Mouse (Mus musculus) testis, adult 2 months (tissue): ENCODE measurements at regions not wholly inside any gene's neighbourhood (a gene's known extent, or its start where the extent isn't known, plus 50 kb on each side); places are given as distances from the start of the nearest gene placed in this dataset.

Experiments used
- H3K27ac ChIP-seq: fragments of 200-500 bp; 2 replicates; pipeline ENCODE4 v1.5.1; 2012; ENCODE audit warnings: low read depth, low read length; ENCODE audit not compliant: control insufficient read depth, insufficient read depth
- H3K27me3 ChIP-seq: fragments of 200-500 bp; 2 replicates; pipeline ENCODE4 v1.6.1; 2012; ENCODE audit warnings: mild to moderate bottlenecking, low read length, moderate library complexity; ENCODE audit not compliant: control insufficient read depth, insufficient read depth
- H3K36me3 ChIP-seq: fragments of 200-500 bp; 2 replicates; pipeline ENCODE4 v1.6.1; 2012; ENCODE audit warnings: mild to moderate bottlenecking, low read length; ENCODE audit not compliant: control insufficient read depth, insufficient read depth
- H3K4me1 ChIP-seq: fragments of 200-500 bp; 2 replicates; pipeline ENCODE4 v1.6.1; 2012; ENCODE audit warnings: low read length; ENCODE audit not compliant: control insufficient read depth, insufficient read depth
- H3K4me3 ChIP-seq: fragments of 200-500 bp; 2 replicates; pipeline ENCODE4 v1.5.1; 2012; ENCODE audit warnings: low read depth, mild to moderate bottlenecking, low read length, moderate library complexity, mixed read lengths; ENCODE audit not compliant: control insufficient read depth
- CTCF ChIP-seq: fragments of 200-500 bp; IDR thresholded peaks from 2 replicates; pipeline ENCODE4 v1.5.1; 2012; ENCODE audit warnings: low read depth, mild to moderate bottlenecking, inconsistent platforms, low read length, moderate library complexity; ENCODE audit not compliant: control insufficient read depth, insufficient read depth, insufficient replicate concordance
- POLR2A ChIP-seq: fragments of 200-500 bp; IDR thresholded peaks from 2 replicates; pipeline ENCODE4 v1.6.1; 2012; ENCODE audit warnings: low read depth, mild to moderate bottlenecking, inconsistent platforms, low read length, moderate library complexity; ENCODE audit not compliant: control insufficient read depth

- H3K27me3 ChIP-seq: no peaks in the 10 kb centered on the region
- no peaks in the 10 kb centered on the region for H3K36me3 ChIP-seq
- no peak overlapping the region for H3K27ac ChIP-seq
- no peak overlapping the region for H3K4me3 ChIP-seq
- no peak for TF ChIP-seq POLR2A
- TF ChIP-seq CTCF: no peak
- peaks cover 7% of the 10 kb centered on the region for H3K4me1 ChIP-seq
Measured at GRCm38 (mm10) chr3:41495893-41496292, 59.6 kb upstream of the Jade1 start.

- Histone ChIP-seq H3K4me3 (no peak overlapping the region), H3K36me3 (no peaks in the 10 kb centered on the region), H3K27ac (no peak overlapping the region), H3K4me1 (peaks cover 7% of the 10 kb centered on the region), H3K27me3 (no peaks in the 10 kb centered on the region)
- TF ChIP-seq POLR2A: no peak
Measured at GRCm38 (mm10) chr3:41495097-41495496, 60.4 kb upstream of the Jade1 start.

GRCm38 (mm10) chr3:41493472-41493871 lies 62.1 kb upstream of the Jade1 start:
- no peak overlapping the region; the same call in 1 of the 2 replicates for H3K4me3 ChIP-seq
- H3K27ac ChIP-seq: no peak overlapping the region
- no peaks in the 10 kb centered on the region for H3K36me3 ChIP-seq

GRCm38 (mm10) chr3:41492727-41493392 lies 62.7 kb upstream of the Jade1 start:
- no peak overlapping the region for H3K4me3 ChIP-seq
- H3K4me1 ChIP-seq: peaks cover 7% of the 10 kb centered on the region
- no peaks in the 10 kb centered on the region for H3K27me3 ChIP-seq
- H3K36me3 ChIP-seq: no peaks in the 10 kb centered on the region
- no peak for TF ChIP-seq CTCF
- no peak for TF ChIP-seq POLR2A
- H3K27ac ChIP-seq: no peak overlapping the region

More at GRCm38 (mm10) chr3:41493472-41493871, 62.1 kb upstream of the Jade1 start:
- TF ChIP-seq POLR2A (no peak), CTCF (no peak)
- H3K4me1 ChIP-seq: peaks cover 7% of the 10 kb centered on the region
- no peaks in the 10 kb centered on the region for H3K27me3 ChIP-seq

- TF ChIP-seq POLR2A (no peak), CTCF (no peak)
- no peak overlapping the region for H3K4me3 ChIP-seq
- 0 out of 2 replicates have a peak, but pooled peaks cover 2% of the 10 kb centered on the region for H3K4me1 ChIP-seq
- no peaks in the 10 kb centered on the region for H3K36me3 ChIP-seq
- H3K27me3 ChIP-seq: no peaks in the 10 kb centered on the region
- H3K27ac ChIP-seq: no peak overlapping the region
Measured at GRCm38 (mm10) chr3:41492031-41492726, 63.4 kb upstream of the Jade1 start.

GRCm38 (mm10) chr3:41491185-41491584 lies 64.3 kb upstream of the Jade1 start:
- TF ChIP-seq CTCF (no peak), POLR2A (no peak)
- Histone ChIP-seq H3K27me3 (no peaks in the 10 kb centered on the region), H3K4me1 (0 out of 2 replicates have a peak, but pooled peaks cover 2% of the 10 kb centered on the region), H3K4me3 (no peak overlapping the region), H3K27ac (no peak overlapping the region), H3K36me3 (no peaks in the 10 kb centered on the region)

- H3K27ac ChIP-seq: no peak overlapping the region
- H3K4me3 ChIP-seq: no peak overlapping the region
- 0 out of 2 replicates have a peak, but pooled peaks cover 2% of the 10 kb centered on the region for H3K4me1 ChIP-seq
- no peaks in the 10 kb centered on the region for H3K36me3 ChIP-seq
- no peaks in the 10 kb centered on the region for H3K27me3 ChIP-seq
- TF ChIP-seq POLR2A: no peak
Measured at GRCm38 (mm10) chr3:41489998-41490397, 65.5 kb upstream of the Jade1 start.

- no peak overlapping the region for H3K27ac ChIP-seq
- H3K36me3 ChIP-seq: no peaks in the 10 kb centered on the region
- no peaks in the 10 kb centered on the region for H3K27me3 ChIP-seq
- H3K4me3 ChIP-seq: no peak overlapping the region
- TF ChIP-seq CTCF (no peak), POLR2A (no peak)
- 0 out of 2 replicates have a peak, but pooled peaks cover 2% of the 10 kb centered on the region for H3K4me1 ChIP-seq
Measured at GRCm38 (mm10) chr3:41489571-41489970, 66.0 kb upstream of the Jade1 start.
